Mouse (Mus musculus) thymus, postnatal 0 days (tissue): ENCODE data around the gene AY074887. TPM values are rescaled to one million over a fixed set of nuclear protein-coding genes. Genes with fewer than 3 reads are reported as not detected.

Source experiments
- DNase-seq: peaks from one replicate; pipeline ENCODE4 v3.0.0-alpha.2; 2015; ENCODE audit warnings: low spot score
- polyA plus RNA-seq: library from polyadenylated mRNA; unstranded; fragments of >200 nt; fragmentation: Nextera tagmentation; extraction: Ambion mirVana; gene quantifications from 2 replicates; pipeline ENCODE4 v1.2.1, GENCODE M21; 2015

The AY074887 gene
- polyA plus RNA-seq, 1 experiment from 2014 or later: 1.1 TPM

DNA sequence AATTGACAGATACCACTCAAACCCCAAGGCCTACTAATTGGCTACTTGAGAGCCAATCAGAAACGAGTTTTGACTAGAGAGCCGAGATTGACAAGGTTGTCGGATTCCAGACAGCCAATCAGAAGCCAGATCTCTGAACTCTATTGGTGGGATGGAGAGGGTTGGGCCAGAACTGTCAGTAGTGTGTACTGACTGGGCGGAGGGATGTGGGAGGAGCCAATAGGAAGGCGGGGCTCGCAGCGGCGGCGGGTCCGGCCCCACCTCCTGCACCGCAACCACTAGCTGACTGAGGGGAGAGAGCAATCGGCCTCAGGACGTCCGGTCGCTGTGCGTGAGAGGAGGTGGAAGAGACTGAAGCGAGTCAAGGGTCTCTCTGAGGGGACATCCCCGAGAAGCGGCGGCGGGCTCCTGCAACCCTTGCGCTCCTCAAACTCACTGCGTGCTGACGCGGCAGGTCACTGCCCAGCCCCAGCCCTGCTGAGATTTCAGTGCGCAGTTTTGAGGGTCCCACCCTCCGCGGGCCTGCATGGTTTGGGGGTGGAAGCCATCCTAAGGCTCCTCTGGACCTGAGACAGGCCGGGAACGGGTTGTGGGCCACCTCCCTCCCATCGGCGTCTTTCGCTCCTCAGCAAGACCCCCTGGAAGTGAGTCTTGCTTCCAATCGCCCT, 33.7 kb downstream of the AY074887 start, which contains the start of gene Hykk:
Hykk (plus strand) TSS at position 274 of the 668 bp plus-strand sequence.
- peak; percentile 84 for DNase-seq

DNA sequence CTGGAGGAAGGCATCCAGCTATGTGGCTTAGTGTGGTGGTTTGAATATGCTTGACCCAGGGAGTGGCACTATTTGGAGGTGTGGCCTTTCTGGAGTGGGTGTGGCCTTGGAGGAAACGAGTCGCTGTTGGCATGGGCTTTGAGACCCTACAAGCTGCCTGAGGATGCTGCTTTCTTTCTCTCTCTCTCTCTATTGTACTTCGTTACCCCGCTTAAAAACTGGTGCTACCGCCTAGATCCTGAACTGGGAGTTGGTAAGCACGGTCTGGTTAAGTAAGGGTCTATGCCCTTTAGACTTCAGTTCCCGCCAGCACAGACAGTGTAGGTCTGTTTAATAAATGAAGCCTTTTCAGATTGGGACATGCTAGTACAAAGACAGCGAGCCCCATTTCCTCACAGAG, 34.4 kb downstream of the AY074887 start:
- DNase-seq: no peak

DNA sequence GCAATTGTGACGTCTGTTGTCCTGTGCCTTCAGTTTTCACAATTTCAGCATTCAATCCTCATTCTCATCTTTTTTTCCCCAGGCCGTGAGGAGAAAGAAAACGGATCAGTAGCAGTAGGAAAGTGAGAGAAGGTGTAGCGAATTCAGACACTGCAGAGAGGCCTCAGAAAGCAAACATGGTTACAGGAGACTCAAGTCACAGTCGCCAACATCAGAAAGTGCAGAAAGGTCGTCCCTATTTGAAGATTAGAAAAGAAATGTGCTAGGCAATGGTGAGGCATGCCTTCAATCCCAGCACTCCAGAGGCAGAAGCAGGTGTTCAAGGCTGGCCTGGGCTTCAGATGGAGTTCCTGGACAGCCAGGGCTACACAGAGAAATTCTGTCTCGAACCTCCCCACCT, 35.2 kb downstream of the AY074887 start:
- no peak for DNase-seq

DNA sequence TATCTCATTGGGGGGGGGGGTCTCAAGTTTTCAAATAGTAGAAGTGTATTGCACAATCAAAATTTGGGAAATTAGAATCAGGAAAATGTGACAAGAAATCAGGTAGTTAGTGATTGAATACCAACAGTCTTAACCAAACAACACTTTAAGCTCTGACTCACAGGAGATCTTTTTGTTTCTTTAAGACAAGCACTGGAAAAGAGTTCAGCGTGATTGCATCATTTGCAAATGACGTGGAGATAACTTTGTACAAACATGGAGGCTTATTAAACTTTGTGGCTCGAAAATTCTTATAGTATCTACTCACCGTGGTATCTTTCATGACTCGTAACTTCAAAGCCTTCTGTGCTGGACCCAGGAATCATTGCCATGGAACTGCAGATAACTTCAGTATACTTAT, 41.4 kb downstream of the AY074887 start:
- DNase-seq: no peak

Other genes starting within 250 kb of the AY074887 start
- gene Wdr61, start 216.5 kb downstream of the AY074887 start, polyA plus RNA-seq: 154 and 174 TPM in 2 replicates
- 7.8 and 8.1 TPM in 2 replicates for gene Crabp1, start 186.2 kb downstream of the AY074887 start, polyA plus RNA-seq
- gene Ireb2, start 87.2 kb downstream of the AY074887 start, polyA plus RNA-seq: 20.7 and 20.8 TPM in 2 replicates
- 0.37 and 0.59 TPM in 2 replicates for gene Hykk, start 33.7 kb downstream of the AY074887 start, polyA plus RNA-seq
- gene Psma4, start 208 bp downstream of the AY074887 start, polyA plus RNA-seq: 335 and 346 TPM in 2 replicates
- gene Chrna5, start 29.9 kb upstream of the AY074887 start, polyA plus RNA-seq: 0.38 and 0.44 TPM in 2 replicates
- gene Chrna3, start 75.6 kb upstream of the AY074887 start, polyA plus RNA-seq: 0.03 and 0.08 TPM in 2 replicates
- 0.07 and 0.09 TPM in 2 replicates for gene Chrnb4, start 97.8 kb upstream of the AY074887 start, polyA plus RNA-seq
- gene Ube2q2, start 197.9 kb upstream of the AY074887 start, polyA plus RNA-seq: 23.9 and 24.0 TPM in 2 replicates